Mouse (Mus musculus) midbrain, embryonic 14.5 days (tissue): ENCODE results near the gene Cacnb1. TPM values are rescaled to one million over a fixed set of nuclear protein-coding genes. Genes with fewer than 3 reads are reported as not detected.
A peak's percentile ranks its signal among the peaks of the same experiment; 100 is the strongest.

Experiments
- ATAC-seq: fragments of 200-750 bp; cut with Nextera tagmentation; 2 replicates; pipeline ENCODE4 v1.8.0; 2017; ENCODE audit warnings: moderate number of reproducible peaks, moderate library complexity; ENCODE audit not compliant: low FRiP score, low TSS enrichment
- DNase-seq: peaks from one replicate; pipeline ENCODE4 v3.0.0-alpha.2; 2015
- H3K27ac ChIP-seq: fragments of 300-500 bp; sonication (generic); replicated peaks from 2 replicates; pipeline ENCODE4 v1.5.1; 2014; ENCODE audit warnings: mild to moderate bottlenecking, low read depth, low read length, moderate library complexity
- H3K27me3 ChIP-seq: fragments of 300-500 bp; sonication (generic); 2 replicates; pipeline ENCODE4 v1.6.1; 2014; ENCODE audit warnings: low read length, control low read depth, mixed read lengths; ENCODE audit not compliant: control insufficient read depth, insufficient read depth
- H3K36me3 ChIP-seq: fragments of 300-500 bp; sonication (generic); 2 replicates; pipeline ENCODE4 v1.6.1; 2014; ENCODE audit warnings: low read length, control low read depth; ENCODE audit not compliant: control insufficient read depth, insufficient read depth
- H3K4me1 ChIP-seq: fragments of 300-500 bp; sonication (generic); 2 replicates; pipeline ENCODE4 v1.6.1; 2014; ENCODE audit warnings: mild to moderate bottlenecking, antibody characterized with exemption, low read length, control low read depth; ENCODE audit not compliant: control insufficient read depth, insufficient read depth
- H3K4me2 ChIP-seq: fragments of 300-500 bp; sonication (generic); 2 replicates; pipeline ENCODE4 v1.6.1; 2014; ENCODE audit warnings: mild to moderate bottlenecking, low read length, moderate library complexity
- H3K4me3 ChIP-seq: fragments of 300-500 bp; sonication (generic); replicated peaks from 2 replicates; pipeline ENCODE4 v1.5.1; 2014; ENCODE audit warnings: low read depth, low read length
- H3K9ac ChIP-seq: fragments of 300-500 bp; sonication (generic); replicated peaks from 2 replicates; pipeline ENCODE4 v1.6.1; 2014; ENCODE audit warnings: mild to moderate bottlenecking, low read length, moderate library complexity
- H3K9me3 ChIP-seq: fragments of 300-500 bp; sonication (generic); 2 replicates; pipeline ENCODE4 v1.6.1; 2016; ENCODE audit warnings: low read length, control low read depth, mixed read lengths; ENCODE audit not compliant: control insufficient read depth
- WGBS: fragments of 180-500 bp; shearing (Covaris S2); extraction: QIAGEN DNeasy Blood & Tissue Kit; methylation state at CpG from one replicate; pipeline ENCODE4 v1.1.7; 2014; 5-methylcytosine and 5-hydroxymethylcytosine counted together
- polyA plus RNA-seq: library from polyadenylated mRNA; unstranded; fragments of >200 nt; fragmentation: Nextera tagmentation; extraction: Ambion mirVana; gene quantifications from 2 replicates; pipeline ENCODE4 v1.2.1, GENCODE M21; 2014

Cacnb1 gene
- polyA plus RNA-seq, 1 experiment from 2014 or later: 40.6 TPM

DNA sequence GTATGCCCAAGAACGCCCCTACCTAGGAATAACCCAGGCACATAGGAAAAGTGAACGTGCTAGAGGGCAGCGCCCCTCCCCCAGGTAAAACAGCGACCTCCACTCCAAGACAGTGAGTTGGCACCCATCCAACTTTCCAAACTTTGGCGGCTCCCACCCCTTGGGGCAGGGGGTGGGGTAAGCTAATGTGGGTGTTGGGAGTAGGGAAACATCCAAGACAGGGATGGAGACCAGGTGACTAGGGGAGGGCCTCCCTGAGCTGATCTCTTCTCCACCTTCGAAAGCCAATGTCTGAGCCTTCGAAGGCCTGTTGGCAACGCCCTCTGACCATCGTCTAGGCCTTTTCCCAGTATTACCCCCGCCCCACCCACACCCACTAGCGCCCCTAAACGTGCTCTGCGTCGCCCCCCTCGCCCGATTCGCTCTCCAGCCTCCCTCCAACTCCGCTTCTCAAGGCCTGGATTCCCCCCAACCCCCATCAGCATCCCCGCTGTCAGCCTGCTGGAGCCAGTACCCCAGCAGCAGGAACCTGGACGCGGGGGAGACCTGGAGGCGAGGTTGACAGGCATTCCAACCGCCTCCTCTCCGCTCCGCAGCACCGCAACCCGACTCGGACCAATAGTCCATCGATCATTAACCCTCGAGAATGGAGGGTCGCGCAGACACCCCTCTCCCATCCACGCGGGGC, 1.1 kb downstream of the Cacnb1 start:
- DNase-seq (peak; percentile 78), ATAC-seq (peak; percentile 1; the same call in 1 of the 2 replicates)
- Histone ChIP-seq H3K4me1 (peaks cover 42% of the 10 kb centered on the region), H3K27me3 (no peaks in the 10 kb centered on the region), H3K9me3 (no peaks in the 10 kb centered on the region), H3K36me3 (peaks cover 22% of the 10 kb centered on the region), H3K27ac (peak overlapping the region; percentile 97), H3K9ac (peak overlapping the region; percentile 95), H3K4me3 (peak overlapping the region; percentile 94), H3K4me2 (peak overlapping the region; percentile 73)
- WGBS: 4% methylated on average over 34 of the region's 34 CpGs

DNA sequence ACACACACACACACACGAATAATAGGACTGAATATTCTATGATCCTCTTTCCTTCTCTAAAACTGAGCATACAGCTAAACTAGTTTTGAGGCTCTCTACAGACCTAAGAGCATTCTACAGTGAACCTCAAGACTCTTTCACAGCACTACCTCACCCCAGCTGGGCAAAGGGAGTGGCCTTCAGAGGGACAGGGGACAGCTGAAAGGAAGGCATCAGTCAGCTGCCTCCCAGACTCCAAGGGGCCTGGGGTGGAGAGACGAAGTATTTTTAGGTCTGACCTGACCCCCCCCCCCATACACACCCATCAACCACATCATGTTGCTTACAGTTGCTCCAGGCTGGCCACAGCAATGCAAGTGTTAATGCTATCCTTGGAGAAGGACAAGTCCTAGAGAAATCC, 1.7 kb downstream of the Cacnb1 start:
- Histone ChIP-seq H3K9ac (peak overlapping the region; percentile 95; the same call in 1 of the 2 replicates), H3K27me3 (no peaks in the 10 kb centered on the region), H3K36me3 (peaks cover 28% of the 10 kb centered on the region), H3K4me1 (peaks cover 41% of the 10 kb centered on the region), H3K4me3 (peak overlapping the region; percentile 94), H3K27ac (no peak overlapping the region), H3K9me3 (no peaks in the 10 kb centered on the region), H3K4me2 (peak overlapping the region; percentile 73)
- DNase-seq: no peak
- ATAC-seq: no peak
- 44% methylated on average over 2 of the region's 2 CpGs for WGBS

DNA sequence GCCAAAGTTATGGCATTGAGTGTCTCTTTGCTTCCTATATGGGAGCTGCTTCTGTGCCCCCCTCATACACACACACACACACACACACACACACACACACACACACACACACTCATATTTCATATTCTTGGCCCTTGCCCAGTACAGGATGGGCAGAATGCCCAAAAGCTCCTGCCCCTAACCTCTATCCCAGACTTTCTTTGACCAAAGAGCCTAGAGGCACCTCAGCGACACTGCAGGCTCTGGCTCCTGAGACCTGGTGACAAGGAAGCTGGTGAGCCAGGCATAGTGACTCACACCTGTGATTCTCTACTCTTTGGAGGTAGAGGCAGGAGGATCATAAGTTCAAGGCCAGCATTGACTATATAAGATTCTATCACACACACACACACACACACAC, 2.1 kb downstream of the Cacnb1 start:
- no peaks in the 10 kb centered on the region for H3K9me3 ChIP-seq
- ATAC-seq (no peak), DNase-seq (no peak)
- H3K4me3 ChIP-seq: peak overlapping the region; percentile 94
- peak overlapping the region; percentile 65 for H3K27ac ChIP-seq
- H3K9ac ChIP-seq: peak overlapping the region; percentile 36; the same call in 1 of the 2 replicates
- peaks cover 37% of the 10 kb centered on the region for H3K4me1 ChIP-seq
- WGBS: 53% methylated on average over 1 of the region's 1 CpGs
- no peaks in the 10 kb centered on the region for H3K27me3 ChIP-seq
- H3K36me3 ChIP-seq: peaks cover 32% of the 10 kb centered on the region
- H3K4me2 ChIP-seq: peak overlapping the region; percentile 73

DNA sequence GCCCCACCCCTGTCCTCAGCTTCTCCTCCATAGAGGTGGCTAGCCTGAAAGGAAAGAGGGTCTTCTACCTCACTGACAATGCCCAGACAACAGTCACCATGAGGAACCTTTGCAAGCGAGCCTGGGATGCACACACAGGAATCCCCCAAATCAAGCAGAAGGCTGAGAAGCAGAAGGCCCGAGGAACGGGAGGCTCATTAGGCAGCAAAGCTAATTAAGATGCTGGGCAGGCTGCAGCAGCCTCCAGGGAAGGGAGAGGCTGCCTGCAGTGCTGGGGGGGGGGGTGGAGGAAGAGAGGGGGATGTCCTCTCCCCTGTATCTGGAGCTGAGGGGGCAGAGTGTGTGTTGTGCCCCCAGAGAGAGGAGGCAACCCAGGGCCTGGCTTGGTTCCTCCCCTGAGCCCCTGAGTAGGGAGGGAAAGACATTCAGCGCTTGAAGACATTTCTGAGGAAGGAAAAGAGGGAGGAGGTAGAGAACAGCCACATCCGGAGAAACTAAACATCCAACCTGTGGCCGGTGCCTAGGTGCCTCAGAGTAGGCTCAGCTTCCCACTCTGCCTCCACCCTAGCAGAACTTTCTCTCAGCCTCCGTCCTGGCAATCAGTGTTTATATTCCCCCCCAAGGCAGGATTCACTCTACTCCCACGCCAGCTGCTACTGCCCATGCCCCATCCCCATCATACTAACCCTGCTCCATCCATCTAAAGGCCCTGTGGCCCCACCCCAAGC, 2.8 kb downstream of the Cacnb1 start:
- Histone ChIP-seq H3K27ac (peak overlapping the region; percentile 65), H3K4me2 (peak overlapping the region; percentile 73), H3K27me3 (no peaks in the 10 kb centered on the region), H3K9ac (peak overlapping the region; percentile 36), H3K4me3 (peak overlapping the region; percentile 94), H3K36me3 (peaks cover 39% of the 10 kb centered on the region), H3K4me1 (peaks cover 33% of the 10 kb centered on the region), H3K9me3 (no peaks in the 10 kb centered on the region)
- ATAC-seq (no peak), DNase-seq (peak; percentile 62)
- 21% methylated on average over 8 of the region's 8 CpGs for WGBS

DNA sequence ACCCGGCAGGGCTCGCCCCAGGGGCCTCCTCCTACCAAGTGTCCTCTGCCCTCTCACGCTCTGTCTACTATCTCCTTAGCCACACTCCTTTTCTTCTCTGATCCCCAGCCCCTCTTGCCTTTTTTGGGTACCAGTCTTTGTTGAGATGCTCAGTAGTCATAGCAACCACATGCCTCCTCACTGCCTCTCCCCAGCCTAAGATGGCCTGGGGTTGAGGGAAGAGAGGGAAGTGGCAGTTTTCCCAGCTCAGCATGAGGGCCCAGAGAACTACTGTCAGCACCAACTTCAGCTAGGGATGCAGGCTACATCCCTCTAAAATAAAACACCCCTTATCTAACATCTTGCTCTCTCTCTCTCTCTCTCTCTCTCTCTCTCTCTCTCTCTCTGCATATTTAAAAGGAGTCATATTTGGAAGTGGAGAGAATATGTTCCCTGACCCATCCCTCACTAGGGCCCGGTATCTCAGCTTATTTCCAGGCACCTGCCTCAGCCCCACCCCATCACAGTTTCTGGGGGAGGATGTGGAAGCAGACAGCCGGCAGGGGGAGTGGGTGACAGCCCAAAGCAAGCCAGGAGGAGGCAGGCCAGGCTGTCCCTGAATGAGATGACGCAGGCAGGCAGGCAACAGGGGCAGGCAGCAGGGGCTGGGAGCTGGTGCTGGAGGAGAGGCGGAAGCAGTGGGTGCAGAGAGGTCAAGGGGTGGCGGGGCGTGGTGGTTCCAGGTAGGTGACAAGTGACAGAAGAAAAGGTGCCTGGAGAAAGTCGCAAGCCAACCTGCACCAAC, 3.8 kb downstream of the Cacnb1 start:
- Histone ChIP-seq H3K9me3 (no peaks in the 10 kb centered on the region), H3K36me3 (peaks cover 47% of the 10 kb centered on the region), H3K4me1 (peaks cover 33% of the 10 kb centered on the region), H3K27me3 (no peaks in the 10 kb centered on the region), H3K27ac (peak overlapping the region; percentile 65), H3K9ac (peak overlapping the region; percentile 36; the same call in 1 of the 2 replicates), H3K4me2 (peak overlapping the region; percentile 73), H3K4me3 (no peak overlapping the region)
- ATAC-seq: no peak
- DNase-seq: peak; percentile 57
- 26% methylated on average over 10 of the region's 10 CpGs for WGBS

- Histone ChIP-seq H3K4me3 (no peak overlapping the region), H3K27me3 (no peaks in the 10 kb centered on the region), H3K9ac (no peak overlapping the region; the same call in 1 of the 2 replicates), H3K27ac (0 out of 2 replicates have a peak overlapping the region, but pooled peaks have one; percentile 55), H3K4me1 (peaks cover 33% of the 10 kb centered on the region), H3K4me2 (0 out of 2 replicates have a peak overlapping the region, but pooled peaks have one; percentile 10), H3K36me3 (peaks cover 50% of the 10 kb centered on the region), H3K9me3 (no peaks in the 10 kb centered on the region)
- no peak for DNase-seq
- no peak for ATAC-seq
- WGBS: 65% methylated on average over 6 of the region's 6 CpGs
These were observed 4.6 kb downstream of the Cacnb1 start for GRCm38 (mm10) chr11:98018222-98018621.

DNA sequence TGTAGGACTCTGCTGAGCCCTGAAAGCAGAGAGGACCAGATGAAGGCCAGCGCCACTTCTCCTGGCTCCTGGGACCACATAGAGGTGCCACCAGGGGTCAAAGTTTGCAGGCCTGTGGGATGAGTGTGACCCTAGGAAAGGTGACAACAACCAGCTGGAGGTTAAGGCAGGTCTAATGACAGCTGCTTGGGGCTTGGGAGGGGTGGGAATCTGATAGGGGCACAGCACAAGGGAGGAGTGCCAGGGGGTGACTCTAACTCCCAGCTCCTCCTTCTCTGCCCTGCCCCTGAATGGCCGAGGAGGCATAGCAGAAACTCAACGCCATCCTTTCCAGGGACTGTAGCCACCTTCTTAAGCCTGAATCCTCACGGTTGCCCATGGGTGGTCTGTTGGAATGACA, 6.0 kb downstream of the Cacnb1 start:
- ATAC-seq (no peak), DNase-seq (no peak)
- Histone ChIP-seq H3K27ac (no peak overlapping the region), H3K4me3 (no peak overlapping the region), H3K4me2 (no peak overlapping the region), H3K27me3 (no peaks in the 10 kb centered on the region), H3K36me3 (peaks cover 63% of the 10 kb centered on the region), H3K4me1 (peaks cover 33% of the 10 kb centered on the region), H3K9ac (no peak overlapping the region), H3K9me3 (no peaks in the 10 kb centered on the region)
- WGBS: 81% methylated on average over 4 of the region's 4 CpGs

DNA sequence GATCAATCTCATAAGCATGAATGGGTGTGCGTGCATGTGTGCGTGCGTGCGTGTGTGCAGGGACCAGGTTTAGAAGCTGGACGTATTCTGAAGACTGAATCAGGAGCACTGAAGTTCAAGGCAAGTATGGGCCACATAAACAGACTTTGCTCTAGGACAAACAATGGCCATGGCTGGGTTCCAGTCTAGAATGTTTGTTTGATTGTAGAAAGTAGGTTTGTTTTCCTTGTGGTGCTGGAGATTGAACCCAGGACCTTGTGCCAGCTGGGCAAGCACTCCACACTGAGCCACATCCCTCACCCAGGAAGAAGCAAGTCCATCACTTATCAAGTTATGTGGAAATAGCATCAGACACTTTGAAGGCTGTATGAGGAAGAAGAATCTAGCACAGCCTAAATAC, 6.7 kb downstream of the Cacnb1 start:
- H3K36me3 ChIP-seq: peaks cover 69% of the 10 kb centered on the region
- no peak overlapping the region for H3K9ac ChIP-seq
- peaks cover 30% of the 10 kb centered on the region for H3K4me1 ChIP-seq
- no peak overlapping the region for H3K27ac ChIP-seq
- DNase-seq (no peak), ATAC-seq (no peak)
- WGBS: 96% methylated on average over 5 of the region's 5 CpGs
- H3K9me3 ChIP-seq: no peaks in the 10 kb centered on the region
- H3K4me3 ChIP-seq: no peak overlapping the region
- no peak overlapping the region for H3K4me2 ChIP-seq
- no peaks in the 10 kb centered on the region for H3K27me3 ChIP-seq
